Mouse (Mus musculus) liver, embryonic 14.5 days (tissue): ENCODE measurements around the gene Mbnl2. TPM values are rescaled to one million over a fixed set of nuclear protein-coding genes. Genes with fewer than 3 reads are reported as not detected.

ENCODE experiments used
- ATAC-seq: fragments of 200-750 bp; cut with Nextera tagmentation; 2 replicates; pipeline ENCODE4 v1.8.0; 2017; ENCODE audit warnings: moderate number of reproducible peaks, mild to moderate bottlenecking, moderate library complexity; ENCODE audit not compliant: insufficient read depth
- DNase-seq, 3 experiments: peaks; one replicate each; pipeline ENCODE4 v3.0.0-alpha.2; 2012 to 2013; ENCODE audit warnings: low read depth in 3 of 3, low spot score in 3 of 3
- H3K27ac ChIP-seq: fragments of 300-500 bp; sonication (generic); 2 replicates; pipeline ENCODE4 v1.5.1; 2014; ENCODE audit warnings: moderate library complexity, mild to moderate bottlenecking, control low read depth, inconsistent platforms
- H3K27me3 ChIP-seq: fragments of 300-500 bp; sonication (generic); 2 replicates; pipeline ENCODE4 v1.6.1; 2014; ENCODE audit warnings: mild to moderate bottlenecking, low read length, moderate library complexity; ENCODE audit not compliant: control insufficient read depth, insufficient read depth
- H3K36me3 ChIP-seq: fragments of 300-500 bp; sonication (generic); replicated peaks from 2 replicates; pipeline ENCODE4 v1.6.1; 2014; ENCODE audit warnings: low read depth; ENCODE audit not compliant: control insufficient read depth, insufficient read depth
- H3K4me1 ChIP-seq, 2 experiments: fragments of 200-500 bp in 1 of 2; fragments of 300-500 bp in 1 of 2; sonication (generic) in 1 of 2; replicated peaks; 2 replicates each; pipeline ENCODE4 v1.6.1; 2012 to 2014; ENCODE audit warnings: antibody characterized with exemption in 1 of 2, inconsistent platforms in 1 of 2, low read length in 1 of 2; ENCODE audit not compliant: control insufficient read depth in 2 of 2, insufficient read depth in 2 of 2
- H3K4me2 ChIP-seq: fragments of 300-500 bp; sonication (generic); 2 replicates; pipeline ENCODE4 v1.6.1; 2014; ENCODE audit warnings: low read depth, mild to moderate bottlenecking, control low read depth, moderate library complexity
- H3K4me3 ChIP-seq, 2 experiments: fragments of 200-500 bp in 1 of 2; fragments of 300-500 bp in 1 of 2; sonication (generic) in 1 of 2; 2 replicates each; pipeline ENCODE4 v1.5.1; 2012 to 2014; ENCODE audit warnings: low read depth in 2 of 2, low read length in 2 of 2, mild to moderate bottlenecking in 2 of 2, control low read depth in 1 of 2, inconsistent platforms in 1 of 2, moderate library complexity in 1 of 2; ENCODE audit not compliant: insufficient read depth in 1 of 2
- H3K9ac ChIP-seq: fragments of 300-500 bp; sonication (generic); replicated peaks from 2 replicates; pipeline ENCODE4 v1.6.1; 2014; ENCODE audit warnings: mild to moderate bottlenecking, control low read depth, moderate library complexity
- H3K9me3 ChIP-seq: fragments of 300-500 bp; sonication (generic); 2 replicates; pipeline ENCODE4 v1.6.1; 2016; ENCODE audit warnings: low read length, mixed read lengths; ENCODE audit not compliant: control insufficient read depth
- CTCF ChIP-seq: IDR thresholded peaks from 2 replicates; pipeline ENCODE4 v1.5.1; 2016; ENCODE audit warnings: antibody characterized with exemption, low read depth, control low read depth
- EP300 ChIP-seq: IDR thresholded peaks from 2 replicates; pipeline ENCODE4 v1.6.1; 2016; ENCODE audit warnings: antibody characterized with exemption, low read depth
- WGBS: fragments of 180-500 bp; shearing (Covaris S2); extraction: QIAGEN DNeasy Blood & Tissue Kit; methylation state at CpG from one replicate; pipeline ENCODE4 v1.1.7; 2014; ENCODE audit not compliant: insufficient replicate concordance; 5-methylcytosine and 5-hydroxymethylcytosine counted together
- polyA plus RNA-seq, 2 experiments: library from polyadenylated mRNA; depleted of rRNA in 1 of 2; stranded (reverse) in 1 of 2; unstranded in 1 of 2; fragments of >200 nt; fragmentation: Nextera tagmentation in 1 of 2; extraction: Ambion mirVana in 1 of 2; gene quantifications; 2 replicates each; pipeline versions ENCODE4 v1.2.1 to v1.2.3; 2012 to 2014

The Mbnl2 gene
- polyA plus RNA-seq, 2 experiments: 6.5 to 13.5 TPM

DNA sequence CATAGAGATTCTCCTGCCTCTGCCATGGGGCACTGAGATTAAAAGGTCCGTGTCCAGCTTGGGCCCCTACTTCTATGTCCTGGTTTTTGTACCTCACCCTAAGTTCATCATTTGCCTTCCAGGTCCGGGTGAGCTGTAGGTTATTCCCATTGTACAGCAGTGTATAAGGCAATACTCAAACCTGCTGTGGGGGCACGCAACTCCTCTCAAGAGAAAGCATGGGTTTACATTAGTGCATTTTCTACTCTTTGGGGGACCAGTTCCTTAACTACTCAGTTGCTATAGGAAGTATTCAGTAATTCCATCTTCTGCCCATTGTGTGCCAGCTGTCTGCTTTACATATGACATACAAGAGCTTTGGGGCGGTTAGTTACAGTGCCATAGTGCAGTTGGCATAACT is 205.5 kb downstream of the Mbnl2 start:
- H3K4me3 ChIP-seq: no peak overlapping the region
- H3K9me3 ChIP-seq: no peaks in the 10 kb centered on the region
- H3K4me2 ChIP-seq: no peak overlapping the region
- H3K27me3 ChIP-seq: peaks cover 8% of the 10 kb centered on the region
- 0 out of 4 replicates have a peak, but pooled peaks cover 0 to 3% of the 10 kb centered on the region in 2 experiments for H3K4me1 ChIP-seq
- H3K27ac ChIP-seq: no peak overlapping the region
- 69% methylated on average over 4 of the region's 4 CpGs for WGBS
- no peak overlapping the region for H3K9ac ChIP-seq
- DNase-seq: no peak
- ATAC-seq: no peak
- no peak for TF ChIP-seq CTCF
- no peak for TF ChIP-seq EP300
- H3K36me3 ChIP-seq: no peaks in the 10 kb centered on the region

Other genes starting within 250 kb of the Mbnl2 start
- gene Oxgr1, start 233.2 kb upstream of the Mbnl2 start, polyA plus RNA-seq (2012; rRNA removed): not detected in 2 replicates
- gene Oxgr1, start 233.2 kb upstream of the Mbnl2 start, polyA plus RNA-seq (2014; fragmentation: Nextera tagmentation; extraction: Ambion mirVana): not detected in 2 replicates
- 2.4 and 2.5 TPM in 2 replicates for gene Rap2a, start 202.8 kb downstream of the Mbnl2 start, polyA plus RNA-seq (2012; rRNA removed)
- gene Rap2a, start 202.8 kb downstream of the Mbnl2 start, polyA plus RNA-seq (2014; fragmentation: Nextera tagmentation; extraction: Ambion mirVana): 2.1 and 2.8 TPM in 2 replicates